Mouse (Mus musculus) left cerebral cortex, adult 8-10 months (tissue): ENCODE results near the gene Trappc5. TPM values are rescaled to one million over a fixed set of nuclear protein-coding genes. Genes with fewer than 3 reads are reported as not detected.

Source experiments
- total RNA-seq, 4 experiments: library from RNA; stranded (reverse); gene quantifications; 2 replicates each; pipeline ENCODE4 v1.2.4; 2022

The Trappc5 gene
- total RNA-seq, 4 experiments from 2014 or later: 27.3 to 29.4 (median 28.7) TPM

Other genes with a start within 250 kb of the Trappc5 start
- gene Pex11g, start 208.6 kb upstream of the Trappc5 start, total RNA-seq: 1 to 10 TPM in 1 of 4 experiments, under 1 TPM in 3; 0.41 to 1.0 (median 0.90) TPM
- under 1 TPM in 1 of 4 experiments, not detected in 3; 0.30 TPM for gene Tex45, start 205.4 kb upstream of the Trappc5 start, total RNA-seq
- gene Zfp358, start 183.2 kb upstream of the Trappc5 start, total RNA-seq: 10 to 100 TPM; 30.8 to 36.0 (median 31.9) TPM
- 100 to 1,000 TPM in 1 of 4 experiments, 10 to 100 TPM in 3; 85.3 to 100 (median 94.8) TPM for gene Mcoln1, start 175.8 kb upstream of the Trappc5 start, total RNA-seq
- gene Pnpla6, start 160.9 kb upstream of the Trappc5 start, total RNA-seq: 10 to 100 TPM; 62.6 to 70.7 (median 67.0) TPM
- not detected for gene C330021F23Rik, start 108.3 kb upstream of the Trappc5 start, total RNA-seq
- 10 to 100 TPM; 29.0 to 34.2 (median 32.6) TPM for gene Camsap3, start 89.0 kb upstream of the Trappc5 start, total RNA-seq
- gene Xab2, start 55.0 kb upstream of the Trappc5 start, total RNA-seq: 10 to 100 TPM; 38.1 to 41.5 (median 40.5) TPM
- gene Pet100, start 54.8 kb upstream of the Trappc5 start, total RNA-seq: 10 to 100 TPM; 55.9 to 90.3 (median 75.7) TPM
- gene Pcp2, start 50.8 kb upstream of the Trappc5 start, total RNA-seq: not detected
- 10 to 100 TPM; 55.4 to 80.3 (median 63.3) TPM for gene Stxbp2, start 45.3 kb upstream of the Trappc5 start, total RNA-seq
- 1 to 10 TPM in 3 of 4 experiments, under 1 TPM in 1; 0.96 to 1.5 (median 1.1) TPM for gene Retn, start 20.5 kb upstream of the Trappc5 start, total RNA-seq
- under 1 TPM in 2 of 4 experiments, not detected in 2; 0.42 to 0.59 TPM for gene Mcemp1, start 10.5 kb upstream of the Trappc5 start, total RNA-seq
- gene Fcor, start 3.9 kb upstream of the Trappc5 start, total RNA-seq: 10 to 100 TPM; 11.6 to 18.0 (median 13.9) TPM
- gene Fcer2a, start 17.9 kb downstream of the Trappc5 start, total RNA-seq: not detected
- gene Clec4g, start 44.4 kb downstream of the Trappc5 start, total RNA-seq: under 1 TPM in 2 of 4 experiments, not detected in 2; 0.27 to 0.40 TPM
- 1 to 10 TPM in 3 of 4 experiments, under 1 TPM in 1; 0.41 to 1.5 (median 1.2) TPM for gene Cd209a, start 72.7 kb downstream of the Trappc5 start, total RNA-seq
- gene Cd209e, start 178.0 kb downstream of the Trappc5 start, total RNA-seq: not detected
- gene Cd209d, start 202.3 kb downstream of the Trappc5 start, total RNA-seq: not detected